Mouse (Mus musculus) neural tube, embryonic 11.5 days (tissue): Measurements from ENCODE around the gene Pgm2. TPM values are rescaled to one million over a fixed set of nuclear protein-coding genes. Genes with fewer than 3 reads are reported as not detected.

Source experiments
- ATAC-seq: fragments of 200-750 bp; cut with Nextera tagmentation; 2 replicates; pipeline ENCODE4 v1.8.0; 2017; ENCODE audit warnings: moderate number of reproducible peaks, mild to moderate bottlenecking, moderate TSS enrichment, moderate library complexity; ENCODE audit not compliant: insufficient read depth, low FRiP score, low TSS enrichment
- DNase-seq: peaks from one replicate; pipeline ENCODE4 v3.0.0-alpha.2; 2015; ENCODE audit warnings: low spot score
- H3K27ac ChIP-seq: fragments of 300-500 bp; sonication (generic); 2 replicates; pipeline ENCODE4 v1.5.1; 2014; ENCODE audit warnings: low read depth, mild to moderate bottlenecking, low read length
- H3K27me3 ChIP-seq: fragments of 300-500 bp; sonication (generic); 2 replicates; pipeline ENCODE4 v1.6.1; 2014; ENCODE audit warnings: mild to moderate bottlenecking, low read length, mixed read lengths; ENCODE audit not compliant: control insufficient read depth, insufficient read depth
- H3K36me3 ChIP-seq: fragments of 300-500 bp; sonication (generic); 2 replicates; pipeline ENCODE4 v1.6.1; 2014; ENCODE audit warnings: mild to moderate bottlenecking, low read length, moderate library complexity, mixed read lengths; ENCODE audit not compliant: control insufficient read depth, insufficient read depth
- H3K4me1 ChIP-seq: fragments of 300-500 bp; sonication (generic); 2 replicates; pipeline ENCODE4 v1.6.1; 2014; ENCODE audit warnings: low read length, mixed read lengths; ENCODE audit not compliant: control insufficient read depth, insufficient read depth
- H3K4me2 ChIP-seq: fragments of 300-500 bp; sonication (generic); 2 replicates; pipeline ENCODE4 v1.6.1; 2014; ENCODE audit warnings: low read depth, mild to moderate bottlenecking, moderate library complexity
- H3K4me3 ChIP-seq: fragments of 300-500 bp; sonication (generic); 2 replicates; pipeline ENCODE4 v1.5.1; 2014; ENCODE audit warnings: low read depth, low read length
- H3K9ac ChIP-seq: fragments of 300-500 bp; sonication (generic); 2 replicates; pipeline ENCODE4 v1.6.1; 2014; ENCODE audit warnings: mild to moderate bottlenecking, low read length
- H3K9me3 ChIP-seq: fragments of 300-500 bp; sonication (generic); 2 replicates; pipeline ENCODE4 v1.6.1; 2016; ENCODE audit warnings: low read length; ENCODE audit not compliant: control insufficient read depth
- WGBS: fragments of 180-500 bp; shearing (Covaris S2); extraction: QIAGEN DNeasy Blood & Tissue Kit; methylation state at CpG from one replicate; pipeline ENCODE4 v1.1.7; 2014; 5-methylcytosine and 5-hydroxymethylcytosine counted together
- microRNA-seq: library from miRNA; unstranded; fragments of <30 nt; microRNA quantifications from one replicate; pipeline ENCODE4, GENCODE M21; 2016
- polyA plus RNA-seq: library from polyadenylated mRNA; unstranded; fragments of >200 nt; fragmentation: Nextera tagmentation; extraction: Ambion mirVana; gene quantifications from 2 replicates; pipeline ENCODE4 v1.2.1, GENCODE M21; 2014

The Pgm2 gene
- polyA plus RNA-seq, 1 experiment from 2014 or later, result 30.9 TPM

DNA sequence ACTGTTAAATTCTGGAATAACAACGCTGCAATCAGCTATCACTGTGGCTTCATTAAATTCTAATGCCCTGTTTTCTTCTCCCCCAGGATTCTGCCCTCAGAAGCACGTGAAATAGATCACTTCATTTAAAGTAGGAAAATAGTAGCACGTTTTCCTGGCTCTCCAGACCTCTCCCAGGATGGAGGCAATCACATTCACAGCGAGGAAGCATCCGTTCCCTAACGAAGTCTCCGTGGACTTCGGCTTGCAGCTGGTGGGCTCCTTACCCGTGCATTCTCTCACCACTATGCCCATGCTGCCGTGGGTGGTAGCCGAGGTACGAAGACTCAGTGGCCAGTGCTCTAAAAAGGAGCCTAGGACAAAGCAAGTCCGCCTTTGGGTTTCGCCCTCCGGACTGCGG, 80.6 kb downstream of the Pgm2 start:
- DNase-seq, result no peak
- H3K9me3 ChIP-seq, result no peaks in the 10 kb centered on the region
- H3K4me3 ChIP-seq, result no peak overlapping the region
- H3K27ac ChIP-seq, result no peak overlapping the region
- no peaks in the 10 kb centered on the region for H3K4me1 ChIP-seq
- WGBS, result 78% methylated on average over 16 of the region's 16 CpGs
- no peak overlapping the region for H3K9ac ChIP-seq
- no peak overlapping the region for H3K4me2 ChIP-seq
- no peak for ATAC-seq
- H3K27me3 ChIP-seq, result no peaks in the 10 kb centered on the region
- H3K36me3 ChIP-seq, result no peaks in the 10 kb centered on the region

DNA sequence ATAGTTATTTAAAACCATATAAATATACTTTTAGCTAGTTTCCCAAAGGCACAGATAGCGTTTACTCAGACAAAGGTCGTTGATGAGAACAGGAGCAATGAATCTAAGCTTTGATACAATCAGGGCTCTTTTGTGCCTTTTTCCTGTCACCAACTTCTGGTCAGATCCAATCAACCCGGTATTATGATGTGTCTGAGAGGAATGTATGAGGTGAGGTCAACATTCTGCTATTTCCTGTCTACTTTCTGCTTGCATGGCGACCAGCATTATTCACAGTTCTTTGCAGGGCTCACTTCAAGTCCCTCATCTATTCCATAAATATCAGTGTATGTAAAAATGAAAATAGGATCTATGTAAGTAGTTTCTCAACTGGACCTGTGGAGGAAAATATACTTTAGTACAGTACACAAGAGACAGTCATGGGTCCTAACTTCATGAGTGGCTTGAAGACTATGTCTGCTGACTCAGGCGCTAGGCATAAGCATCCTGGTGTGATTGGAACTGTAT, 81.7 kb downstream of the Pgm2 start:
- Histone ChIP-seq H3K27ac (no peak overlapping the region), H3K4me1 (no peaks in the 10 kb centered on the region), H3K27me3 (no peaks in the 10 kb centered on the region), H3K4me3 (no peak overlapping the region), H3K9ac (no peak overlapping the region), H3K36me3 (no peaks in the 10 kb centered on the region), H3K9me3 (no peaks in the 10 kb centered on the region), H3K4me2 (no peak overlapping the region)
- no peak for DNase-seq
- ATAC-seq, result no peak
- WGBS, result 79% methylated on average over 5 of the region's 5 CpGs

Small RNAs within 50 kb of the gene (microRNA-seq; reads per million reads assigned to microRNA genes)
- not detected for gene Gm22395
- gene Gm23967, result not detected

Other genes with a start within 250 kb of the Pgm2 start
- 10.7 and 11.3 TPM in 2 replicates for gene Rell1, start 124.1 kb upstream of the Pgm2 start, polyA plus RNA-seq
- gene Tbc1d1, start 63.4 kb downstream of the Pgm2 start, polyA plus RNA-seq, result 32.4 and 33.3 TPM in 2 replicates